Mouse (Mus musculus): ENCODE results near the gene Ankrd45. TPM values are rescaled to one million over a fixed set of nuclear protein-coding genes. Genes with fewer than 3 reads are reported as not detected.
A peak's percentile ranks its signal among the peaks of the same experiment; 100 is the strongest.

Ankrd45 gene
- total and polyA plus RNA-seq, 3 experiments, result 0.23 TPM; not detected in 2

DNA sequence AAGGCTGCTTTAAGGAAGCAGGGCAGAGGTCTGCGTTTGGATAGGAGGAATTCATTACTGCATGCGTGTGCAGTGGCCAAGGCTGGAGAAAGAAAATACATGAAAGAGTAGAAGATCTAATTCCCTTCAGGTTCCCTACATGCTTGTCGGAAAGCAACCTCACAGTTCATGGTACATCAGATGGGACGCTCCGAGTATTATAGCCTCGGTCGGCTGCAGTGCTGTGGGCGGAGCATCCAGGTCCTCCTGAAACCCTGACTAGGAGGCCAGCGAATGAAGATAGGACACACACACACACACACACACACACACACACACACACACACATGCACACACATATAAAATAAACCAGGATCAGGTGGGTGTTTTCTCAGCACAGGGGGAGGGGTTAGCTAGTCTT, 41.2 kb downstream of the Ankrd45 start:
- Histone ChIP-seq H3K27me3 (replicated peaks) (no peaks in the 10 kb centered on the region), H3K4me3 (replicated peaks in 1 of 3; ENCODE audit: low read depth in 2 of 3, low read length in 2 of 3, poor library complexity in 1 of 3) (peak overlapping the region in 2 of 3 experiments; percentile 24 to 41), H3K27ac (ENCODE audit: insufficient read depth, low read depth) (no peak overlapping the region), H3K4me1 (ENCODE audit: control insufficient read depth in 1 of 2, insufficient read depth in 2 of 2) (peaks cover 3 to 5% of the 10 kb centered on the region in 2 experiments; a peak in 2 of 4 replicates), H3K79me2 (replicated peaks; ENCODE audit: control insufficient read depth, extremely low read depth, insufficient read depth, poor library complexity, severe bottlenecking) (no peaks in the 10 kb centered on the region), H3K9me3 (replicated peaks; ENCODE audit: low read length) (peaks cover 4% of the 10 kb centered on the region), H3K9ac (ENCODE audit: insufficient read depth, low read depth) (peak overlapping the region; percentile 85), H3K4me2 (ENCODE audit: insufficient read depth, low read depth, poor library complexity, severe bottlenecking) (peak overlapping the region; percentile 91), H3K36me3 (replicated peaks in 1 of 2; ENCODE audit: control insufficient read depth in 1 of 2, insufficient read depth in 1 of 2, low read length in 1 of 2) (no peaks in the 10 kb centered on the region)
- no peak for DNase-seq (ENCODE audit: extremely low read depth)
- TF ChIP-seq TBP (conservative IDR thresholded peaks at IDR 0.05; ENCODE audit: low read depth, low read length), result 0 out of 2 replicates have a peak, but pooled peaks have one; percentile 52
- no peak for TF ChIP-seq MAFK (IDR thresholded peaks at IDR 0.05; ENCODE audit: insufficient replicate concordance, low read length)
- dilution Hi-C loops (cut with MboI; ENCODE audit: extremely low pct_ligation_motif_present, extremely low pct_unique_long_range_greater_than_20kb, low sequenced_read_pairs), result no loop called here
- in situ Hi-C loops (cut with MboI; ENCODE audit: low pct_ligation_motif_present, low pct_unique_long_range_greater_than_20kb, low sequenced_read_pairs), result loop anchor here (25.0 kb wide), 2 partner anchors 246 to 321 kb away; no protein-coding TSS in a partner anchor

GRCm38 (mm10) chr1:161185431-161185830, 42.9 kb downstream of the Ankrd45 start:
- Histone ChIP-seq H3K4me3 (replicated peaks in 1 of 3; ENCODE audit: low read depth in 2 of 3, low read length in 2 of 3, poor library complexity in 1 of 3) (no peak overlapping the region), H3K27ac (ENCODE audit: insufficient read depth, low read depth) (no peak overlapping the region), H3K36me3 (replicated peaks in 1 of 2; ENCODE audit: control insufficient read depth in 1 of 2, insufficient read depth in 1 of 2, low read length in 1 of 2) (no peaks in the 10 kb centered on the region), H3K27me3 (replicated peaks) (no peaks in the 10 kb centered on the region), H3K9ac (ENCODE audit: insufficient read depth, low read depth) (no peak overlapping the region), H3K79me2 (replicated peaks; ENCODE audit: control insufficient read depth, extremely low read depth, insufficient read depth, poor library complexity, severe bottlenecking) (no peaks in the 10 kb centered on the region), H3K4me1 (ENCODE audit: control insufficient read depth in 1 of 2, insufficient read depth in 2 of 2) (peaks cover 3 to 7% of the 10 kb centered on the region in 2 experiments; a peak in 2 of 4 replicates), H3K4me2 (ENCODE audit: insufficient read depth, low read depth, poor library complexity, severe bottlenecking) (no peak overlapping the region), H3K9me3 (replicated peaks; ENCODE audit: low read length) (peaks cover 2% of the 10 kb centered on the region)
- no peak for DNase-seq (ENCODE audit: extremely low read depth)
- dilution Hi-C loops (cut with MboI; ENCODE audit: extremely low pct_ligation_motif_present, extremely low pct_unique_long_range_greater_than_20kb, low sequenced_read_pairs) (no loop called here), in situ Hi-C loops (cut with MboI; ENCODE audit: low pct_ligation_motif_present, low pct_unique_long_range_greater_than_20kb, low sequenced_read_pairs) (loop anchor here (25.0 kb wide), 2 partner anchors 248 to 323 kb away; no protein-coding TSS in a partner anchor)
- TF ChIP-seq HCFC1 (IDR thresholded peaks at IDR 0.05; ENCODE audit: low read depth, low read length), result no peak
- TF ChIP-seq PAX5 (IDR thresholded peaks at IDR 0.05; ENCODE audit: low read length), result no peak
- TF ChIP-seq USF2 (conservative IDR thresholded peaks at IDR 0.05; ENCODE audit: low read depth, low read length), result no peak
- TF ChIP-seq BHLHE40 (IDR thresholded peaks at IDR 0.05; ENCODE audit: low read depth, low read length), result no peak
- no peak for TF ChIP-seq GABPA (IDR thresholded peaks at IDR 0.05; ENCODE audit: insufficient replicate concordance, low read depth, low read length)
- TF ChIP-seq RCOR1 (conservative IDR thresholded peaks at IDR 0.05; ENCODE audit: low read depth, low read length), result no peak
- TF ChIP-seq IRF4 (IDR thresholded peaks at IDR 0.05; ENCODE audit: low read depth, low read length), result no peak
- TF ChIP-seq ZKSCAN1 (IDR thresholded peaks at IDR 0.05; ENCODE audit: borderline replicate concordance, low read depth, low read length), result no peak
- no peak for TF ChIP-seq CTCF (conservative IDR thresholded peaks at IDR 0.05 in 1 of 2, IDR thresholded peaks at IDR 0.05 in 1 of 2; ENCODE audit: low read depth in 2 of 2, low read length in 2 of 2)
- TF ChIP-seq ZNF384 (IDR thresholded peaks at IDR 0.05; ENCODE audit: low read depth, low read length), result no peak
- no peak for TF ChIP-seq ETS1 (conservative IDR thresholded peaks at IDR 0.05; ENCODE audit: low read depth, low read length)
- TF ChIP-seq ELF1 (IDR thresholded peaks at IDR 0.05; ENCODE audit: low read depth, low read length), result no peak
- no peak for TF ChIP-seq JUN (IDR thresholded peaks at IDR 0.05; ENCODE audit: insufficient read depth, low read depth, low read length)
- TF ChIP-seq MAZ (IDR thresholded peaks at IDR 0.05; ENCODE audit: low read depth, low read length), result no peak
- TF ChIP-seq MAX (IDR thresholded peaks at IDR 0.05; ENCODE audit: low read length), result no peak
- TF ChIP-seq JUND (conservative IDR thresholded peaks at IDR 0.05; ENCODE audit: low read depth, low read length), result no peak
- TF ChIP-seq MEF2A (IDR thresholded peaks at IDR 0.05; ENCODE audit: borderline replicate concordance, low read depth, low read length), result no peak
- TF ChIP-seq SMC3 (IDR thresholded peaks at IDR 0.05; ENCODE audit: low read depth, low read length), result no peak
- no peak for TF ChIP-seq E2F4 (IDR thresholded peaks at IDR 0.05; ENCODE audit: insufficient replicate concordance, low read depth, low read length)
- no peak for TF ChIP-seq EP300 (IDR thresholded peaks at IDR 0.05; ENCODE audit: low read length)

Data from CH12.LX (cell line).